Mouse (Mus musculus) heart, adult 2 months (tissue): ENCODE results near the gene Ccdc57. TPM values are rescaled to one million over a fixed set of nuclear protein-coding genes. Genes with fewer than 3 reads are reported as not detected.

Source experiments
- DNase-seq, 2 experiments: peaks; one replicate each; pipeline ENCODE4 v3.0.0; 2021
- H3K27ac ChIP-seq: fragments of 200-600 bp; 2 replicates; pipeline ENCODE4 v1.8.1; 2022
- H3K27me3 ChIP-seq: fragments of 200-500 bp; 2 replicates; pipeline ENCODE4 v1.6.1; 2012; ENCODE audit warnings: mild to moderate bottlenecking, low read length, inconsistent platforms, mixed read lengths; ENCODE audit not compliant: control insufficient read depth, insufficient read depth
- H3K36me3 ChIP-seq: fragments of 200-500 bp; 2 replicates; pipeline ENCODE4 v1.6.1; 2012; ENCODE audit warnings: low read length, inconsistent platforms; ENCODE audit not compliant: control insufficient read depth, insufficient read depth
- H3K4me1 ChIP-seq: fragments of 200-500 bp; 2 replicates; pipeline ENCODE4 v1.6.1; 2011; ENCODE audit warnings: low read length; ENCODE audit not compliant: control insufficient read depth, insufficient read depth
- H3K4me3 ChIP-seq: fragments of 200-600 bp; 2 replicates; pipeline ENCODE4 v1.8.1; 2022
- H3K79me2 ChIP-seq: fragments of 200-500 bp; replicated peaks from 2 replicates; pipeline ENCODE4 v1.6.1; 2012; ENCODE audit warnings: mild to moderate bottlenecking, inconsistent platforms, low read length, moderate library complexity, mixed read lengths; ENCODE audit not compliant: control insufficient read depth, insufficient read depth
- H3K9ac ChIP-seq: fragments of 200-500 bp; 2 replicates; pipeline ENCODE4 v1.6.1; 2012; ENCODE audit warnings: low read depth, mild to moderate bottlenecking, control low read depth, inconsistent platforms, low read length, mixed read lengths
- CTCF ChIP-seq: fragments of 200-600 bp; IDR thresholded peaks from 2 replicates; pipeline ENCODE4 v1.8.1; 2022; ENCODE audit warnings: antibody characterized with exemption, mild to moderate bottlenecking, moderate library complexity
- EP300 ChIP-seq: fragments of 200-500 bp; IDR thresholded peaks from 2 replicates; pipeline ENCODE4 v1.6.1; 2011; ENCODE audit warnings: low read depth, low read length, control low read depth; ENCODE audit not compliant: insufficient read depth
- POLR2A ChIP-seq: fragments of 200-500 bp; IDR thresholded peaks from 2 replicates; pipeline ENCODE4 v1.6.1; 2011; ENCODE audit warnings: mild to moderate bottlenecking, low read depth, low read length, control low read depth; ENCODE audit not compliant: insufficient read depth
- WGBS: fragments of 180-500 bp; shearing (Covaris S2); methylation state at CpG from one replicate; pipeline ENCODE4 v1.1.7; 2018; 5-methylcytosine and 5-hydroxymethylcytosine counted together
- intact Hi-C: fragments of 180-260 bp; cut with DNase I; formaldehyde crosslinking; loops from one replicate; pipeline ENCODE4 v1.15.1; 2025
- polyA plus RNA-seq: library from polyadenylated mRNA; depleted of rRNA; stranded (reverse); fragments of >200 nt; gene quantifications from 2 replicates; pipeline ENCODE4 v1.2.3, GENCODE M21; 2012
- total RNA-seq, 2 experiments: library from RNA; stranded (reverse); gene quantifications; 2 replicates each; pipeline ENCODE4 v1.2.3; 2021

Ccdc57 gene
- total and polyA plus RNA-seq, 3 experiments = 0.86 to 1.3 (median 1.1) TPM

DNA sequence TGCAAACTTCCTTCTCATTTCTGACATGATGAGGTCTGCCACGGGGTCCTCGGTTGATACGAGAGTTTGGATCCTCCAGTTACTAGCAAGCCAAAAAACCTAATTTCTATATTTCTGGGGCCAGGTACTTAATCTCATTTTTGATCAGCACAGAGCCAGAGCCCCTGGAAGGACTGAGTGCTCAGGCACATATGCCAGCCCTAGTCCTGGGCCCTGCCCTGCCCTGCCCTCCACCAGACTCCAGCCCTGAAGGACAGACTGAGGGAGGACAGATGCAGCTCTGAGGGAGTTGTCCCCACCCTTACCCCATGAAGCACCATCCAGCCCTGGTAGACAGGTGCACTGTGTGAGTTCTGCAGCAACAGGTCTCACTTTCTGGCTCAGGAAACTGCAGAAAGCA is 28.1 kb downstream of the Ccdc57 start:
- Histone ChIP-seq H3K4me3 (no peak overlapping the region), H3K9ac (no peak overlapping the region), H3K36me3 (no peaks in the 10 kb centered on the region), H3K27me3 (no peaks in the 10 kb centered on the region), H3K4me1 (peaks cover 2% of the 10 kb centered on the region; the same call in 1 of the 2 replicates), H3K27ac (no peak overlapping the region), H3K79me2 (no peaks in the 10 kb centered on the region)
- no peak for TF ChIP-seq CTCF
- no peak for TF ChIP-seq EP300
- TF ChIP-seq POLR2A = no peak
- WGBS = 98% methylated on average over 3 of the region's 3 CpGs
- intact Hi-C loops = loop anchor here (2.0 kb wide), 1 partner anchor 136 kb away; no protein-coding TSS in a partner anchor
- no peak for DNase-seq

DNA sequence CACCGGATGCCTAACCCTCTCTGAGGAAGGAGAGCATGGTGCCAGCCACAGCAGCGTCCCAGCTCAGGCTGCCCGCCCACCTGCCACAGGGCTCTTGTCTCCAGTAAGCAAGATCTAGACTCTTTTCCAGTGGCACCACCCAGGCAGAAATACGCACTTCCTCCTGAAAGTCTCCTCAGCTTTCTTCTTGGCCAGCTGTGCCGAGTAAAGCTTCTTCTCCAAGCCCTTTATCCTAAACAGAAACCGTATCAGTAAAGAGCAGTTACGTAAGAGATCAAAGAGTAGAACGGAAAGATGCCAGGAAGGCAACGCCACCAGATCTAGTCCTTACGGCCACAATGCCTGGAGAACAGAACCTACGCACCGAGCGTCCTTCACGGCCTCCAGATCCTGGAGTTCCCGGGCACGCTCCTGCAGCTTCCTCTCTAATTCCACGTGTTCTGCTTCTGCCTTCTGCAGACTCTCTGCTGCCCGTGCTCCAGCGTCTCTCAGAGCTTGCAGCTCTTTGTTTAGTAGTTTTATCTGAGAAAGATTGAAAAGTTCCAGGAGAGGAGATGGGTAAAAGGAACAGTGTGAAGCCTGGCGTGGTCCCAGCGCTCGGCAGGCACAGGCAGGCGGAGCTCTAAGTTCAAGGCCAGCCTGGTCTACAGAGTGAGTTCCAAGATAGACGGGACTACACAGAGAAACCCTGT is 29.4 kb downstream of the Ccdc57 start:
- H3K27ac ChIP-seq = no peak overlapping the region
- H3K27me3 ChIP-seq = no peaks in the 10 kb centered on the region
- TF ChIP-seq EP300 (no peak), POLR2A (no peak), CTCF (no peak)
- no peaks in the 10 kb centered on the region for H3K36me3 ChIP-seq
- peak in 1 of 2 experiments; percentile 26 for DNase-seq
- 68% methylated on average over 24 of the region's 24 CpGs for WGBS
- H3K4me1 ChIP-seq = peaks cover 2% of the 10 kb centered on the region; the same call in 1 of the 2 replicates
- no peak overlapping the region for H3K4me3 ChIP-seq
- H3K9ac ChIP-seq = no peak overlapping the region
- intact Hi-C loops = no loop called here
- no peaks in the 10 kb centered on the region for H3K79me2 ChIP-seq

DNA sequence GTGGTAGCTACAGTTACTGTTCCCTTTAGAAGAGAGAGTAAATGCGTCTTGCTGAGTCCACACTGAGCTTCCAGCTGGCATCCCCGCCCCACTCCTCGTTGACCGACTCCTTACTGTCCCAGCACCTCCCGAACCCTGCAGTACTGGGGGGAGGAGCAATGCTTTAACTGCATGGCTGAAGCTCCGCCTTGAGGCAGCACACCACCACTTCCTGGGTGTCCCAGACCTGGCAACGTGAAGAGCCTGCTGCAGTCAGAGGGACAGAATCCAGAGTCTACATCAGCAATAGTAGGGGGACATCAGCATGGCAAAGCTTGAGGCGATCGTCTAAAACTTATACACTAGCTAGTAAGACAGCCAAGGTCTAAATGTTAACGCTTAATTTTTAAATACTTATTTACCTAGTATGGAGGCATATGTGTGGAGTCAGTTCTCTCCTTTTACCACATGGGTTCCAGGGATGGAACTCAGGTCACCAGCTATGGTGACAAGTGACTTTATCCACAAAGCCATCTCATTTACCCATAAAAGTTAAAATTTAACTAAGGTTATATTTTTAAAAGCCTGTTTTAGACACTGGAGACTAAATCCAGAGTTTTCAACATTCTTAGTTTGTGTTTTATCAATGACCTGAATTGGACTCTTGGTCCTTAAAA is 30.1 kb downstream of the Ccdc57 start:
- Histone ChIP-seq H3K27me3 (no peaks in the 10 kb centered on the region), H3K36me3 (no peaks in the 10 kb centered on the region), H3K4me3 (no peak overlapping the region), H3K4me1 (peaks cover 2% of the 10 kb centered on the region; the same call in 1 of the 2 replicates), H3K9ac (no peak overlapping the region), H3K79me2 (no peaks in the 10 kb centered on the region), H3K27ac (no peak overlapping the region)
- TF ChIP-seq EP300 = no peak
- no peak for TF ChIP-seq POLR2A
- TF ChIP-seq CTCF = no peak
- 60% methylated on average over 10 of the region's 10 CpGs for WGBS
- intact Hi-C loops = no loop called here
- DNase-seq = peak in 1 of 2 experiments; percentile 31

DNA sequence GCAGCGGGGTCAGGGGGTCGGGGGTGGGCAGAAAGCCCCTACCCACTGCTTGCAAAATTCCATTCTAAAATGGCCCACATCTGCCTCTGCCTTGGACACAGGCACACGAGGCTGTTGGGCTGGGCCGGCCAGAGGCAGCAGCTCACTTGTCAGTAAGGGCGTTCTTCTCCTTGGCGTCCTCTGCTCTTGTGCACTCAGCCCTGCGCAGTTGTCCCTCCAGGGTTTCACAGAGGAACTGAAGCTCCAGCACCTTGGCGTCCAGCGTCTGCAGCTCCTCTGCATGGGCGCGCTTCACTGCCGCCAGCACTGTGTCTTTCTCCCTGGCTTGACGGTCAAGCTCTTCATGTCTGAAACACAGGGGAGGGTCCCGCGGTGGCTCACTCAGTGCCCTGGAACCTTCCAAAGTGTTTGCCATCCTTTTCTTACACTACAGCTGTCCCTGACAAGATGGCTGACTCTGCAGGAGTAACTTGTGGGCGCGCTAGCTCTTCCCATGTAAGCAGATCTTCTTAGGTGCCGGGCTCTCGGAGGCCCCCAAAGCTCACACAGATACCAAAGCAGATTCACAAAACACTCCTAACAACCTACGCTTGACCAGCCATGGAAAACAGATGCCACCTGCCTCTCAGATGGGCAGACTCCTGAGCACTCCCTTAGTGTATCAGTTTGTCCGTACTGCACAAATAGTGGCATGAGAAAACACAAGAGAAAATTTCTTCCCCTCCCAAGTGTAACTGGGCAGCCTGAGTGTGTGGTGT is 30.8 kb downstream of the Ccdc57 start:
- 88% methylated on average over 21 of the region's 21 CpGs for WGBS
- Histone ChIP-seq H3K79me2 (no peaks in the 10 kb centered on the region), H3K4me1 (peaks cover 2% of the 10 kb centered on the region; the same call in 1 of the 2 replicates), H3K27me3 (no peaks in the 10 kb centered on the region), H3K27ac (no peak overlapping the region), H3K4me3 (no peak overlapping the region), H3K9ac (no peak overlapping the region), H3K36me3 (no peaks in the 10 kb centered on the region)
- intact Hi-C loops = no loop called here
- DNase-seq = no peak
- TF ChIP-seq EP300 = no peak

DNA sequence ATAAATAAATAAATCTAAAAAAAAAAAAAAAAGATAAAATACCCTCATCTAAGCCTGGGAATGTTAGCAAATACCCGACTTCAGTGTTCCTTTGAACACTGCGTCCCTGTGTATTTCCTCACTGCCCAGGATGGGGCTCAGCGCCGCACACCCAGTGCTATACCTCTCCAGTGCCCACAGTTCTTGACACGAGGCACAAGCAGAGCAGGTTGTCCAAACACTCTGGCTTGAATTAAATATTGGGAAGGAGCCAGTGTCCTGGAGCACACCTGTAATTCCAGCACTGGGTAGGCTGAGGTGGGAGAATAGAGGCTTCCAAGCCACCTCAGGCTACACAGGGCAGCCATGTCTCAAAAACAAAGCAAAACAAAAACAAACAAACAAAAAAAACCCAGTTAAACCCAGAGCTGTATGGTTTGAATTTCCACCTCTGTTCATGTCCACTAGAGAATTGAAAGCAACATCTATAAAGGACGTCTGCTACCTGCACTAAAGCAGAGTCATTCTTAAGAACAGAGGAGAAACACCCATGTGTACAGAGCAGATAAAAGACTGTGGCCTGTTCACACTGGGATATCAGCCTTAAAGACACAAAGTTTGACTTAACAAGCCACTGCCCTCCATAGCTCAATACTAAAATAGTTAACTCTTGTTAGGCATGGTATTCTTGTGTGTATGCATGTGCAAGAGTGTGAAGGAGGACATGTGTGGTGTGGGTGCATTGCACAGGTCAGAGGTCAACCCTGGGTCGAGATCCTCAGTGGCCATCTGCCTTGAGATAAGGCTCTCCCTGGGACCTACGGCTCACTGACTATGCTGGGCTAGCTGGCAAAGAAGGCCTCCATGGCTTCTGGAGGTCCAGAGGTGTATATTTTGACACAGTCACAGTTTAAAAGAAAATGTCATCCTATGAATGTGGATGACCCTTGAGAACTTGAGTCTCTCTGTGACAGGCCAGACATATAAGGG is 32.1 kb downstream of the Ccdc57 start:
- Histone ChIP-seq H3K27ac (no peak overlapping the region), H3K4me3 (no peak overlapping the region), H3K79me2 (no peaks in the 10 kb centered on the region), H3K9ac (no peak overlapping the region), H3K27me3 (no peaks in the 10 kb centered on the region), H3K4me1 (peaks cover 2% of the 10 kb centered on the region; the same call in 1 of the 2 replicates), H3K36me3 (no peaks in the 10 kb centered on the region)
- DNase-seq = no peak
- intact Hi-C loops = no loop called here
- TF ChIP-seq CTCF = no peak
- no peak for TF ChIP-seq EP300
- TF ChIP-seq POLR2A = no peak
- WGBS = 85% methylated on average over 8 of the region's 8 CpGs
